Mouse (Mus musculus) retina, postnatal 1 day (tissue): ENCODE data around the gene Nupr1l.
A peak's percentile ranks its signal among the peaks of the same experiment; 100 is the strongest.
"Not testable (repeated sequence)": the region's sequence is repeated elsewhere in the genome, so short reads cannot be mapped to it uniquely, and the experiment has no call there.

Source experiments
- DNase-seq: peaks from one replicate; pipeline ENCODE4 v3.0.0-alpha.2; 2012

Nupr1l gene

DNA sequence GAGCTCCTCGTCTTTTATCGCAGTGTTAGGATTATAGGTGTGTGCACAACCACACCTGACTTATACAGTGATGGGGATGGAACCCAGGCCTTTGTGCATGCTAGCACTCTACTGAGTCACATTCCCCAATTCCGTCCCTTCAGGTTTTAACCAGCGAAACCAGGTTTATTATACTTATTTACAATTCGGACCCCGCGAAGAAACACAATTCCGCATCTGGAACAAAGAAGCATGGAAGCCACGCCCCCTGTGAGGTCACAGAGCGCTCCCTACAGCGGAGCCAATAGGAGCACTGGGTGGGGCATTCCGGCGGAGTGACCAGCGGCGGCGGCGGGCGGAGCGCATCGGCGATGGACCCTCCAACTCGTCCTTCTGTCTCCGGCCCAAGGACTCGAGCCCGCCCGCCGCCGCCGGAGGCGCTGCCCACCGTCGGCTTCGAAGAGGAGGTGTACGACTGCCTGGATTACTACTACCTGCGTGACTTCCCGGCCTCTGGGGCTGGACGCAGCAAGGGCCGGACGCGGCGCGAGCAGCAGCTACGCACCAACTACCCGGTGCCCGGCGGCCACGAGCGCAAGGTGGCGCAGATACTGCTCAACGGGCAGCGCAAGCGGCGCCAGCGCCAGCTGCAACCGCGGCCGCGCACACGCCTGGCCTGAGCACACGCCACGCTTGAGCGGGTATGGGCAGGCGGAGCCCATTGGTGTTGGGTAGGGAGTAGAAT lies at the start of gene Nupr1l:
TSS of gene Nupr1l (plus strand) at position 299 of the 724 bp plus-strand sequence.
- peak; percentile 95 for DNase-seq

- no peak for DNase-seq
These were observed 46.0 kb upstream of the Nupr1l start for GRCm38 (mm10) chr5:129862325-129862724.

GRCm38 (mm10) chr5:129864467-129864866 lies 43.9 kb upstream of the Nupr1l start:
- DNase-seq, result peak; percentile 60

GRCm38 (mm10) chr5:129865841-129866240 lies 42.5 kb upstream of the Nupr1l start:
- no peak for DNase-seq

DNA sequence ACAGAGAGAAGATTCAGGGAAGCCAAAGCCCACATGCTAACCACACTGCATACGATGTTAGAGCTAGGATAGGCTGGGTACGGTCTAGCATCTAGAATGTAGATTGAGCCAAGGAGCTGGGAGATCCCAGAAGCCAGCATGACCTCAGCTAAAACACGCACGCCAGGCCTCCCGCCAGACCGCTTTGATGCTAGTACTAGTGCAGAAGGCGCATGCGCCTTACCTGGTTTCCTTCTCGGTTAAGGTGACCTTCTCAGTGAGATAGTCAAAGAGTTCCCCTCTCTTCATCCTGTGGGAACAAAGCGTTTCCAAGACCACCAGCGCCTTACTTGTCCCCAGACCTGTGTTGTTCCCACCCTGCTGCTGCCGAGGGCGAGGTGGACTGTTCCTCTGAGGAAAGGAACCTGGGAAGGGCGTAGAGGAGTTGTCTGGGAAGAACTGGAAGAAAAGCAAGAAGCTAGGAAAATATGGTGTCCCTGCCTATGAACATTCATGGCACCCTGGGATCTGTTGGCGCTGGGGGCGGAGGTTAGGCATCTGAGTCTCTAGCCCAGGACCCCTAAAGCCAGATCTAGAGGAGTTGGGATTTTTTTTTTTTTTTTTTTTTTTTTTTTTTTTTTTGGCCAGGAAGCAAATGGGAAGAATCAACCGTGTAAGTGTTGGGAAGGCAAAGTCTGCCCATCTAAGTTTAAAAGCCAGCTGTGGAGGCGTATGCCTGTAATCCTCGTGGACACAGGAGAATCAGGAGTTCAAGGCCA lies 38.9 kb upstream of the Nupr1l start:
- DNase-seq, result no peak

DNA sequence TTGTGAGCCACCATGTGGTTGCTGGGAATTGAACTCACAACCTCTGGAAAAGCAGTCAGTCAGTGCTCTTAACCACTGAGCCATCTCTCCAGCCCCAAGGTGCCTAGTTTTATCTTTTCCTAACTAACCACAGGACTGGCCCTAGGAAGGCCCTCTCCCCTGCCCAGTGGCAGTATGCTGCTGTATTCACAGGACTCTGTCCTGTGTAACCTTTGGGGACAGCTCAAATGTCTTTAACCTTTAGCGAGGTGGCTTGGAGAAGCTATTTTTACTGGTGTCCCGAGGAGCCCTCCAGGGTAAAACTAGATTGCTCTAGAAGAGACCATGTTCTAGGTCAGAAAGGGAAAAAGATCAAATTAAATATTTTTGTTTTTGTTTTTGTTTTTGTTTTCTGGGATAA lies 37.1 kb upstream of the Nupr1l start:
- DNase-seq, result no peak

DNA sequence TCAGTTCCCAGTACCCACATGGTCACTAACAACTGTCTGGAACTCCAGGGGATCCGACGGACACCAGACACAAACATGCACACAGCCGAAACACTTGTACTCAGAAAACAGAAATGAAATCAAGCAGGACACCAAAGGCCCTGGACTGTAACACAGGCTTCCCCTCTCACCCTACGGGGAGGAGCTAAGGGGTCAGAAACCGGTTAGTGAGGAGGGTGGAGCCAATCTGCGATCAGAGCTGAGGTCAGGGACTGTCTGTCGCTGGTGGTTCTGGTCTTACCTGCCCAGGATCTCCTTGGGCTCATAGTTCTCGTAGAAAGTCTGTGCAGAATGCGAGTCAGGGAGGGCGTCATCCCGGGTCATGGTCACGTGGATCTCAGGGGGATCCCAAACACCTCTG lies 34.4 kb upstream of the Nupr1l start:
- DNase-seq, result no peak

- no peak for DNase-seq
These were observed 33.2 kb upstream of the Nupr1l start for GRCm38 (mm10) chr5:129875098-129875497.

- DNase-seq, result no peak
These were observed 30.4 kb upstream of the Nupr1l start for GRCm38 (mm10) chr5:129877731-129878455.

DNA sequence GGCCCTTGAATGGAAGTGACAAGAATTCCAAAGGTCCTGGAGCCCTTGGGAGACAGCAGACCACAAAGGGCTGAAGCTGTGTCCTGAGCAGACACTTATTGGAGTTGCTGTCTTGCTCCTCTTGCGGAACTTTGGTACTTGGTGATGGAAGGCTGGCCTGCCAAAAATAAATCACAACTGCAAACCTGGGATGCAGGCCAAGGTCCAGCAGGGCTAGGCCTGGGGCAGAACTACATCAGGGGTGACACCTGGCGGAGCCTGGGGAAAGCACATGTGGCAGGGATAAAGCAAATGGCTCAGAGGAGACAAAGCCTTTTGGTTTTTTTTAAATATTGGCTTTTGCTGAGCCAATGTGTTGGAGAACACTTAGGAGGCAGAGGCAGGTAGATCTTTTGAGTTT lies 29.4 kb upstream of the Nupr1l start:
- peak; percentile 39 for DNase-seq

DNA sequence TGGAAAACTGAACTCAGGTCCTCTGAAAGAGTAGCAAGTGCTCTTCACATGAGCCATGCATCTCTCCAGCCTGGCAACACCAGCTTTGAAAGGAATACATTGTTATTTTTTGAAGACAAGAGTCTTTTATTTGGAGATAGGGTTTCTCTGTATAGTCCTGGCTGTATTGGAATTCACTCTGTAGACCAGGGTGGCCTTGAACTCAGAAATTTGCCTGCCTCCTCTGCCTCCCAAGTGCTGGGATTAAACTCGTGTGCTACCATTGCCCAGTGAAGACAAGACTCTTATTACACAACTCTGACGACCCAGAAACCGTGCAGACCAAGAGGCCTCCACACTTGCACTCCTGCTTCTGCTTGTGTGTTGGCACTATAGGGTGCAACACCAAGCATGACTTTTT lies 28.5 kb upstream of the Nupr1l start:
- no peak for DNase-seq

DNA sequence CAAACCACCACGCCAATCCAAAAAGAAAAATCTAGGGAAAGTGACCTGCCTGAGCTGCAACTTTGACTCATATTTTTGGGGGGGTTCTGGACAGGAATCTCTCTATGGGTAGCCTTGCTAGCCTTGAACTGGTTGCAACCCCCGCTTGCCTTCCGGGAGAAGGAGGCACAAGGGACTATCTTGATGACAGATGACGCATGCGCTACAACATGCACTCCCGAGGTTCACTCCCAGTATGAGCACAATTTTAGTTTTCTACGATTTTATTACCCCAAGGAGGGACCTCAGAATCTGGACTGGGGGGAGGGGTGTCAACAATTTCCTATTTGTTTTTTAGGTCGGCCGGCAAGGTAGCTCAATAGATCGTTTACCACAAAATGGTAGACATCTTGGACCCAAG lies 22.1 kb upstream of the Nupr1l start:
- DNase-seq, result no peak

DNA sequence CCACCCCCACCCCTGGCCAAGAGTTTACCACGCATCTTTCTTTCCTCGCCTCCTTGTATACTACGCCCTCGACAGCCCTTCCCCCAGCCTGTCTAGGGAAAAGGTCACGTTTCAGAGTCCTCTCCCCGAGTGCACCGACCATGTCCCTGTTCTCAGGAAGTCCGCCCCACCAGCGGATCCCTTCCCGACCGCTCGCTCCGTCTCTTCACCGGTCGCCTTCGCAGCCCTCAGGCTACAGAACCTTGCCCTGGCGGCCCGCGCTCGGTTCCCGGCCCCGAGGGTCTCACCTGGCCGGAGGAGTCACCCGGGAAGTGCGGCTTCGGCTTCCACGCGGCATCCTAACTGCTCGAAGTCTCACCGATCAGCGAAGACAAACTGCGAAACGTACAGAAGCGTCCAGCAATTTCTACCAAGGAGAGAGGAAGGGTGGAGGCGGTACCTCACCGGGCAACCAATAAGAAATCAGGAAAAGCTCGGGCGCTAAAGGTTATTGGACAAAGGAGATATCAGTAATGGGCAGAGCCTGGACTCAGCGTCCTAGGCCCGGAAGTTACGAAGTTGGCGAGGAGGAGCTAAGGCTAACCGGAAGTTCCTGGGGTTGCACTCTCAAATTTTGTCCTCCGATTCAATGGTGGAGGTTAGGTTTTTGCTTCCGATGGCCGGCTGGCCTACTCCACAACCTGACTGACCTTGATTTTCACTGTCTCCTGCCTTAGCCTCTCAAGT lies 21.3 kb upstream of the Nupr1l start, which contains the start of gene Chchd2:
TSS of gene Chchd2 (minus strand) at position 560 of the 726 bp plus-strand sequence.
- DNase-seq, result peak; percentile 99

DNA sequence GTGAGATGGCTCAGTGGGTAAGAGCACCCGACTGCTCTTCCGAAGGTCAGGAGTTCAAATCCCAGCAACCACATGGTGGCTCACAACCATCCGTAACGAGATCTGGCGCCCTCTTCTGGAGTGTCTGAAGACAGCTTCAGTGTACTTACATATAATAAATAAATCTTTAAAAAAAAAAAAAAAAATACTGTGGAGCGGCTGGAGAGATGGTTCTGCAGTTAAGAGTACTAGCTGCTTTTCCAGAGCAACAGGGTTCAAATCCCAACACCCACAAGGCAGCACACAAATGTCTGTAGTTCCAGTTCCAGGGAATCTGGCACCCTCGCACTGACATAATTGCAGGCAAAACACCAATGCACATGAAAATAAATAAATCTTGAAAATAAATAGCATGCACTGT lies 17.9 kb upstream of the Nupr1l start:
- not testable (repeated sequence) for DNase-seq

DNA sequence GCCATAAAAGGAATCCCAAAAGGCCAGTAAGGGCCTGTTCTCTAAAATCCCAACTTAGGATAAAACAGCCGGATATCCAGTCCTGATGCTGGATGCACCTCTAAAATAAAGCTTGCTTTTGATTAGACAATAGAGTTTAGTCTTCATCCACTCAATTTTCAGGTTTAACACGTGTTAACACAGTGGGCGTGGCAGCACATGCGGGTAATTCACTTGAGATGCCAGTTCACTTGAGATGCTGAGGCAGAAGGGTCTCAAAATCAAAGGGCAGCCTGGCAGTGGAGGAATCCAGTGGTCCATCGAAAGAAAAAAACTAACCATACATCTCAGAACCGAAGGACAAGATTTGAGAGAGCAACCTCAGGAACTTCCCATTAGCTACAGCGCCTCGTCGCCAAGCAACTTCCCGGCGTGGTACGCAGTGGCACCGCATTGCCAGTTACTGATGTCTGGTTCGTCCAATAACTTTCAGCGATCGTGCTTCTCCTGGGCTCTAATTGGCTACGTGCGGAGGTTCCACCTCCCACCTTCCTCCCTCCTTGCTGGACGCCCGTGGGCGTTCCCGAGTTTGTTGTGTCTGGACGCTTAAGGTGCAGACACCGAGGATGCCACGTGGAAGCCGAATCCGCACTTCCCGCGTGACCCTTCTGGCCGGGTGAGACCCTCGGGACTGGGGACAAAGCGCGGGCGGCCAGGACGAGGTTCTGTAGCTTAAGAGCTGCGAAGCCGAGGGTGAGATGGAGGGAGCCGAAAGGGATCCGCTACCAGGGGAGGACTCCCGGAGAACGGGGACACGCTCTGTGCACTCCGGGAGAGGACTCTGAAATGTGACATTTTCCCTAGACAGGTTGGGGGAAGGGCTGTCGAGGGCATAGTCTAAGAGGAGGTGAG lies 12.9 kb upstream of the Nupr1l start, which contains the start of gene Zbed5:
TSS of gene Zbed5 (plus strand) at position 526 of the 891 bp plus-strand sequence.
- DNase-seq, result peak; percentile 97

GRCm38 (mm10) chr5:129898449-129898848 lies 9.9 kb upstream of the Nupr1l start, which contains the start of gene Phkg1:
Gene Phkg1 (minus strand): TSS chr5:129898549.
- DNase-seq, result no peak

DNA sequence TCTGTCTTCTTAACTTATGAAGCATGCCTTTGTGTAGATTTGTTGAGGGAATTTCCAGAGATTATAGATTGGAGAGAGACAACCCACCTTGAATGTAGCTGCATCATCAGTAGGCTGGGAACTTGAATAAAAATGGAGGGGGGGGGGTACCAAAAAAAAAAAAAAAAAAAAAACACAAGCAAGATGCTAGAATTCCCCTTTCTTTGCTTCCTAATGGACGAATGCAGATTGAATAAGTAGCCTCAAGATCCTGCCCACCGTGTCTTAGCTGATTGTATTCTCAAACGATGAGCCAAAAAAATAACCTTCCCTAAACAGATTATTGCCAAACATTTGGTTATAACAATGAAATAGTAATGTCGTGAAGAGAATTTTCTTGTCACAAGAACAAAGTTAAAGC lies 565 bp upstream of the Nupr1l start:
- DNase-seq, result no peak

GRCm38 (mm10) chr5:129909147-129909546 lies 807 bp downstream of the Nupr1l start:
- DNase-seq, result no peak

DNA sequence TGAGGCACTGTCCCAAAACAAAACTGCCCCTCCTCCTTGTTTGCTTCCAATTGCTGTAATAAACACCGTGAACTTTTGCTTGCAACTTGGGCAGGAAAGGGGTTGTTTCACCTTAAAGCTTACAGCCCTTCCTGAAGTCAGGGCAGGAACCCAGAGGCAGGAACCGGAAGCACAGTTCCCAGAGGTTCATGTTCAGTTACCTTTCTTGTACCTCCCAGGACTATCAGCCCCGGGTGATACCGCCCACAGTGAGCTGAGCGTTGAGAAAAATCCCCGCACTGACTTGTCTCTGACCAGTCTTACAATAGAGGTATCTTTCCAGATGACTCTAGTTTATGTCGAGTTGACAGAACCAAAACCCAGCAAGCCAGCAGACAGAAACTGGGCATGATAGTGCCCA lies 1.3 kb downstream of the Nupr1l start:
- no peak for DNase-seq

DNA sequence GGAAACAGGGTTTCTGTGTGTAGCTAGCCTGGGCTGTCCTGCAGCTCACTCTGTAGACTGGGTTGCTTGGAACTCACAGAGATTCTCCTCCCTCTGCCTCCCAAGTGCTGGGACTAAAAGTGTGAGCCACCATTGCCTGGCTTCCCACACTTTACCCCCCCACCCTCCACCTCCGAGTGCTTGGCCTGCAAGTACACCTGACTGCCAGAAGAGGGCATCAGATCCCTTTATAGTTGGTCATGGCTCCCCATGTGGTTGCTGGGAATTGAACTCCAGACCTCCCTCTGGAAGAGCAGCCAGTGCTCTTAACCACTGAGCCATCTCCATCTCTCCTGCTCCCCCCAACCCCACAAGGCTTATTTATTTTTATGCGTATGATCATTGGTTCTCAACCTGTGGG lies 5.7 kb downstream of the Nupr1l start:
- DNase-seq, result peak; percentile 55

DNA sequence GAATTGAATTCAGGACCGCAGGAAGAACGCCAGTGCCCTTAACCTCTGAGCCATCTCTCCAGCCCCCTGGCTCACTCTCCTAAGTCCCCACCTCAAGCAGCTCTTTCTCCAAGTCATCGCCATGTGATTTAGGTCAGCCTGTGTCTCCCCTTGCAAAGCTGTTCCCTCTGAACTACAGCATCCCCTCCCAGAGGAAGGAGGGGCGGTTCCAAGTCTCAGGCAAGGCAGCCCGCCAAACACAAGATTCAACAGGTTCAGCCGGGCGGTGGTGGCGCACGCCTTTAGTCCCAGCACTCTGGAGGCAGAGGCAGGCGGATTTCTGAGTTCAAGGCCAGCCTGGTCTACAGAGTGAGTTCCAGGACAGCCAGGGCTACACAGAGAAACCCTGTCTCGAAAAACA lies 7.2 kb downstream of the Nupr1l start:
- not testable (repeated sequence) for DNase-seq
